Mouse (Mus musculus) cerebellum, adult 9-11 months (tissue): ENCODE data around the gene D130043K22Rik.

ENCODE experiments used
- DNase-seq: peaks from one replicate; pipeline ENCODE4 v3.0.0; 2022

Gene D130043K22Rik

GRCm38 (mm10) chr13:24905422-24905821 lies 60.5 kb downstream of the D130043K22Rik start:
- no peak for DNase-seq

DNA sequence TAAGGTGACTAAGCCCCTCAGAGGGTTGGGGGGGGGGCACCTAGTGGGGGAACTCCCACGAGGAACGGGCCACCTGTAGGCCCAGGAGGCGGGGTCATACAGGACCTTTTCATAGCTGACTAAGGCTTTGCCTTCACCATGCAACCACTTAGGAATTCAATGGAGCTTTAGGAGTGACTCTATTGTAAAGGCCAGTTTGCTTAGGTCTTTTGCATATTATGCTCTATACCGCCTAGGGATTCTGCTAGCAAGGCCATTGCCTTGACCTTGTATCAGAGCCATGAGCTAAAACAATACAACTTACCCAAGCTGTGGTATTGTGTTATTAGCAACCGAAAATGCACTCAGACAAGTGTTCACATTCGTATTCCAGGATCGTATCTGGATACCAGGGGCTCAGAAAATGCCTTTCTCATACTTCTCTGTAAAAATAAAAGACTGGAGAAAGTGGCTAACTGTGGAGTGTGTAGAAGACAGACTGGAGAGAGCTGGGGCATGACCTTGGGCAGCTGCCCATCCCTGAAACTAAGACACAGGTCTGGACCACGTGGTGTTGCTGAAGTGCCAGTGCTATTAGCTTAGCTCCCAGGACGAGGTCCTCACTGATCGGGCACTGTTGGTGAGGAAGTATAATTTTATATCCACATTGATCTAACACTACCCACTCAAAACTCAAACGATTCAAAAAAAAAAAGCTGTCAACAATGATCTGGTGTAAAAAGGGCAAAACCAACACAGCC lies 62.1 kb downstream of the D130043K22Rik start:
- DNase-seq, result no peak

GRCm38 (mm10) chr13:24909112-24909511 lies 64.2 kb downstream of the D130043K22Rik start:
- DNase-seq, result no peak

DNA sequence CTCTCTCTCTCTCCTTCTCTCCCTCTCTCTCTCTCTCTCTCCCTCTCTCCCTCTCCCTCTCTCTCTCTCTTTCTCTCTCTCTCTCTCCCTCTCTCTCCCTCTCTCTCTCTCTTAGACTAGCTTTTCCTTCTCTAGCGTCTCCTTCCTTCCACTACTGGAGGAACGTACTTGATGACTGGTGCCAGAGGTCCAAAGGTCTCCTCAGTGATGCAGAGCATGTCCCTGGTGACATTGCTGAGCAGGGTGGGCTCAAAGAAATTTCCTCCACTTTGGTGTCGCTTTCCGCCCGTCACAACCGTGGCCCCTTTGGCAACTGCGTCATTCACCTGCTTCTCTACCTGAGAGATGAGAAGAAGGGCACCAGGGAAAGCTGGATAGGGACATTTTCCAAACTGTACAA lies 68.6 kb downstream of the D130043K22Rik start:
- no peak for DNase-seq

- DNase-seq, result no peak
These were observed 70.0 kb downstream of the D130043K22Rik start for GRCm38 (mm10) chr13:24914915-24915314.

DNA sequence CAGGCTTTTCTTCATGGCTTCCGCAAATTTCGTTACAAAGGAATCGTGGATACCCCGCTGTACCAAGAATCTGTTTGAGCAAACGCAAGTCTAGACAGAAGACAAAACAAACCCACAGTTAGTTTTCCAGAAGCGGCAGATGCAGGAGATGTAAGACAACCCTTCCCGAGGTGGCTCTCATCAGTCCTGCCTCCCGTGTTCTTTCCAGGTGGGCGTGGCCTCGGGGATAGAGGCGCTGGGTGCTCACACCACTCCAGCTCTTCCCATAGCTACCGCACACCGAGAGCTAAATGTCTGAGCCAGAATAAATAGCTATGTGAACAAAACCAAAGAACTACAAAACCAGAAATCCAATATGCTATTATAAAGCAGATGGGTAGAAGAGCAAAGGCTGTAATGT lies 70.9 kb downstream of the D130043K22Rik start:
- no peak for DNase-seq

- no peak for DNase-seq
These were observed 75.5 kb downstream of the D130043K22Rik start for GRCm38 (mm10) chr13:24920333-24920977.

- DNase-seq, result no peak
These were observed 76.3 kb downstream of the D130043K22Rik start for GRCm38 (mm10) chr13:24921281-24921680.

DNA sequence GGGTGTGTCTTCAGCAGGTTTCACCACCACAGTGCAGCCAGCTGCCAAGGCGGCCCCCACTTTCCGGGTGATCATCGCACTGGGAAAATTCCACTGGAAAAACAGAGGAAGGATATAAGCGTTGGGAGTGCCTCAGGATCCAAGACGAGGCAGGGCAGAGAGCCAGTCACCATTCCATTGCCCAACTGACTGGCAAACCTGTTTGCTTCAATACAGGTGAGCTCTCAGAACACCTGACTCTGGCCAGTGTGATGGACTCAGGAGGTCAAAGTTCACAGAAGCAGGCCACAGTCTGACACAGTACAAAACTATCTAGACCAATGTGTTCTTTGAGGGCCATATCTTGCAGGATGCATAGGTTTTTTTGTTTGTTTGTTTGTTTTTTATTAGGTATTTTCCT lies 79.1 kb downstream of the D130043K22Rik start:
- no peak for DNase-seq

DNA sequence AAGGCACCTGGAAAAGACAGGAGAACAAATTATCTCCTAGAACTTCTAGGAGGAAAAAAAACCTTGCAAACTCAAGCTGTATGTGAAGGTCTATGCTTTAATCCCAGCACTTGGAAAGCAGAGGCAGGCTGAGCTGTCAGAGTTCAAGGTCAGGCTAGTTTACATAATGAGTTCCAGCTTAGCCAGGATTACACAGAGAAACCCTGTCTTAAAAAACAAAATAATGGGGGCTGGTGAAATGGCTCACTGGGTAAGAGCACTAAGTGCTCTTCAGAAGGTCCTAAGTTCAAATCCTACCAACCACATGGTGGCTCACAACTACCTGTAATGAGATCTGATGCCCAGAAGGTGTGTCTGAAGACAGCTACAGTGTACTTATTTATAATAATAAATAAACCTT lies 85.7 kb downstream of the D130043K22Rik start:
- no peak for DNase-seq

GRCm38 (mm10) chr13:24933199-24933598 lies 88.3 kb downstream of the D130043K22Rik start:
- DNase-seq, result no peak

DNA sequence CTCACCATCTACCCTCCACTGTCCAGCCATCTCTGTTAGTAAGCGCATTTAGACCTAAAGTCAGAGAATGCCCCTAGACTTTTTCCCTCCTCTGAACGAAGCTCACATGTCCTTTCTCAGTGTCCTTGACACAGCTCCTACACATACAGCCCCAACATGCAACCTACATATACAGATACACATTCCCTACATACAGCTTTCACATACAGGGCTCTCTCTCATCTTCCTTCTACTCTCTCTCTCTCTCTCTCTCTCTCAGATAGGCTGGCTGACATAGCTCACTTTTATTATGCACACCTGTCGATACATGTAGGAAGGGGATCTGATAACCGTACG lies 91.8 kb downstream of the D130043K22Rik start:
- no peak for DNase-seq

DNA sequence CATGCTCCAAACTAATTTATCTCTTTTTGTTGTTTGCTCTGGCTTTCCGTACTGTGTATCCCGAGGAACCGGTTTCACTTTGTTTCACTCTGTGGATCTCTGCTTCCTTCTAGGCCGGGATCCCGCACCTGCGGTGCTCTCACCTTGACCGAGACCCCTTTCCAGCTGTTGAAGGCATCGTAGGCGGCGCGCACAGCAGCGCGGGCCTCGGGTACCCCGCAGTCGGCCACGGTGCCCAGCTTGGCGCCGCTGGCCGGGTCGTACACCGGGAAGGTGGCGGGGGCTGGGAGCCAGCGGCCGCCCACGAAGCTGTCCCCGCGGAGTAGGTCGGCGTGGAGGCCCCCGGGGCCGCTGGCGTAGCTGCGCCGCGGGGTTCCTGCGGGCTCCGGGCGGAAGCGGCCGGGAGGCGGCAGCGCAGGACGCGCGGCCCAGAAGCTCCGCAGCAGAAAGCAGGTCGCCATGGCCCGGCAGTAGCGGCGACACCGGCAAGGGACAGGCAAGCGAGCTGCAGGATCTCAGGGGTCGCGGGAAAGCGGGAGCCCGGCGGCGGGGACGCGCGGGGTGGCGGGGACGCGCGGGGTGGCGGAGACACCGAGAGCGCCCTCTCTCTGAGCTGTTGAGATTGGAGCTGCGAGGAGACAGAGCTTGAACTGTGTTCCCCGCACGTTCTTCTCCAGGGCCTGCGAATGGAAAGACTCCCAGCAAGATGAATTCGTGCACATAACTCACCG lies 92.3 kb downstream of the D130043K22Rik start, which contains the start of gene Aldh5a1:
Aldh5a1 (minus strand) TSS at position 554 of the 731 bp plus-strand sequence.
- DNase-seq, result peak; percentile 83

- DNase-seq, result no peak
These were observed 92.9 kb downstream of the D130043K22Rik start for GRCm38 (mm10) chr13:24937839-24938166.

- DNase-seq, result peak; percentile 82
These were observed 93.7 kb downstream of the D130043K22Rik start for GRCm38 (mm10) chr13:24938683-24939082.

- peak; percentile 45 for DNase-seq
These were observed 94.5 kb downstream of the D130043K22Rik start for GRCm38 (mm10) chr13:24939472-24939871.

- DNase-seq, result peak; percentile 49
These were observed 97.8 kb downstream of the D130043K22Rik start, which contains the start of gene Gpld1 for GRCm38 (mm10) chr13:24942512-24943282. Gene Gpld1, plus strand, starts transcription at chr13:24943152.

GRCm38 (mm10) chr13:24943303-24943702 lies 98.4 kb downstream of the D130043K22Rik start:
- DNase-seq, result no peak

DNA sequence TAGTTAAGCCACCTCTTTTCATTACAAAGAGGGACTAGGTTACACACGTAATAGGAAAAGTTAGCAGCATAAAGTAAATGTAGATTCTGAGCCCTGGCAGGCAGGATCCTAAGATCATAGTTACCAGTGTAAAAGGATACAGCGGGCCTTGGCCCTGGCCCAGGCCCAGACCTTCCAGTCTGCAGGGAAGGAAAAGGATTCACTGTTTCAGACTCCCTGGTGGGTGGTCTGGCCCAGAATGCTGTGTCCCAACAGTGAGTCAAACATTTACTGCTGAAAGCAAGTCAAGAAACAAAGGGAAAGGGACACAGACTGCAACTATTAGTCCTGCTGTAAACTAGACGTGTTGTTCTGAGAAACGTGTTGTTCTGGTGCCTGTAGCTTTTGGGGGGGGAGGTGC lies 100.6 kb downstream of the D130043K22Rik start:
- peak; percentile 28 for DNase-seq

GRCm38 (mm10) chr13:24947158-24947557 lies 102.2 kb downstream of the D130043K22Rik start:
- DNase-seq, result no peak

DNA sequence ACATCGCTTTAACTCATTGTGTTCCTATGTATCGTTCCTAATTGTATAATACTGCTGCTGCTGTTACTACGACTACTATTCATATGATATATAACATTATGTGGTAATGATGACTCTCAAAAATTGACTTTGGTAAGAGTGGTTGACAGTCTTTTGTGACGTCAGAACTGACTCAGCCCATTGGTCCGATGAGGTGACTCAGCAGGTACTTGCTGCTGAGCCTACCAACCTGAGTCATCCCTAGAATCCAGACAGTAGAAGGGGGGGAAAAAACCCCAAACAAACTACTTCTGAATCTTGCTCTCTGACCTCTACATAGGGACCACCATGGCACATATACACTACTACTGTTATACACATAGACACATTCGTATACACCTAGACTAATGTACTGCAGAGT lies 103.9 kb downstream of the D130043K22Rik start:
- DNase-seq, result no peak
